Mouse (Mus musculus) spleen, adult 2 months (tissue): ENCODE measurements around the gene Tdo2.

Source experiments
- CTCF ChIP-seq: fragments of 200-500 bp; IDR thresholded peaks from 2 replicates; pipeline ENCODE4 v1.5.1; 2011; ENCODE audit warnings: mild to moderate bottlenecking, inconsistent platforms; ENCODE audit not compliant: insufficient read depth, insufficient read length, insufficient replicate concordance; ENCODE audit errors: extremely low read depth
- POLR2A ChIP-seq: fragments of 200-500 bp; IDR thresholded peaks from 2 replicates; pipeline ENCODE4 v1.6.1; 2011; ENCODE audit warnings: low read depth, low read length, inconsistent platforms

- TF ChIP-seq CTCF = no peak
- TF ChIP-seq POLR2A = no peak
Measured at GRCm38 (mm10) chr3:82007002-82007401, 31.0 kb upstream of the Tdo2 start.
